Mouse (Mus musculus) hindbrain, embryonic 10.5 days (tissue): Measurements from ENCODE around the gene Mrvi1. TPM values are rescaled to one million over a fixed set of nuclear protein-coding genes. Genes with fewer than 3 reads are reported as not detected.

Experiments used
- DNase-seq: peaks from one replicate; pipeline ENCODE4 v3.0.0-alpha.2; 2017; ENCODE audit warnings: low spot score
- H3K27ac ChIP-seq: fragments of 300-500 bp; sonication (generic); 2 replicates; pipeline ENCODE4 v1.5.1; 2016; ENCODE audit warnings: mild to moderate bottlenecking, moderate library complexity
- H3K27me3 ChIP-seq: fragments of 300-500 bp; sonication (generic); 2 replicates; pipeline ENCODE4 v1.6.1; 2016; ENCODE audit warnings: mild to moderate bottlenecking; ENCODE audit not compliant: poor library complexity, insufficient read depth, severe bottlenecking
- H3K36me3 ChIP-seq: fragments of 300-500 bp; sonication (generic); 2 replicates; pipeline ENCODE4 v1.6.1; 2016; ENCODE audit warnings: mild to moderate bottlenecking, moderate library complexity
- H3K4me1 ChIP-seq: fragments of 300-500 bp; sonication (generic); replicated peaks from 2 replicates; pipeline ENCODE4 v1.6.1; 2016; ENCODE audit warnings: mild to moderate bottlenecking
- H3K4me3 ChIP-seq: fragments of 300-500 bp; sonication (generic); 2 replicates; pipeline ENCODE4 v1.5.1; 2016; ENCODE audit warnings: mild to moderate bottlenecking, moderate library complexity
- H3K9me3 ChIP-seq: fragments of 300-500 bp; sonication (generic); 2 replicates; pipeline ENCODE4 v1.6.1; 2016; ENCODE audit warnings: mild to moderate bottlenecking, moderate library complexity
- WGBS: fragments of 180-500 bp; shearing (Covaris S2); methylation state at CpG from one replicate; pipeline ENCODE4 v1.1.7; 2016; 5-methylcytosine and 5-hydroxymethylcytosine counted together
- polyA plus RNA-seq: library from polyadenylated mRNA; unstranded; fragments of >200 nt; fragmentation: Nextera tagmentation; extraction: Ambion mirVana; gene quantifications from 2 replicates; pipeline ENCODE4 v1.2.1, GENCODE M21; 2016

Gene Mrvi1
- polyA plus RNA-seq: 0.93 and 1.3 TPM in 2 replicates

DNA sequence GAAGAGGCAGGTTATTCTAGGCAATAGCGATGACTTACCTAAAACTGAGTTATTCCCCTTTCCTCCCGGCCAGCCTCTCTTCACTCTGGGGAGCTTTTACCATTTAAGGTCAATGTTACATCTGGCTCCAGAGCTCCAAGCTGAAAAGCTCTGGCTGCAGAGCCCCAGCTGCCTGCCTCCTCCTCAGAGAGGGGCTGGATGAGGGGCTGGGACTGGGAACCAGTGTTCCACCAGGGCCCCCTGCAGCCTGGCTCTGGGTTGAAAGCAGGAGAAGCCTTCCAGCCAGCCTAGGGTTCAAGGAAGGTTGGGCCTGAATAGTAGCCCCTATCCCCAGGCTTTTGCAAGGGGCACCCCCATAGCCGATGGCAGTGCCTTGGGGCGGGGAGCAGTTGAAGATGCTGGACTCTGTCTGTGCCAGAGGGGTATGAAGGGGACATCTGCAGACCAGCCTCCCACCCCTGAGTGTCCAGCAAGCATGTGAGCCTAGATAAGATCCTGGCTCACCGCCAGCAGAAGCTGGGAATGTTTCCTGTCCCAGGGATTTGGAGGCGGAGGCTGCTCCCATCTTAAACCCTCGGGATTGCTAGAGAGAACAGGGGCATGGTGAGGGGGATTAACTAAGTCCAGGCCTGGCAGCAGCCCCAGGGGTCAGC, at the start of gene Mrvi1:
Gene Mrvi1 (minus strand): TSS at position 409 of the 653 bp plus-strand sequence.
- 68% methylated on average over 7 of the region's 7 CpGs for WGBS
- H3K9me3 ChIP-seq: no peaks in the 10 kb centered on the region
- no peak for DNase-seq
- no peaks in the 10 kb centered on the region for H3K36me3 ChIP-seq
- H3K4me1 ChIP-seq: peaks cover 24% of the 10 kb centered on the region
- peak within 1 kb of the TSS; percentile 54 for H3K27ac ChIP-seq
- no peaks in the 10 kb centered on the region for H3K27me3 ChIP-seq
- no peak within 1 kb of the TSS for H3K4me3 ChIP-seq

DNA sequence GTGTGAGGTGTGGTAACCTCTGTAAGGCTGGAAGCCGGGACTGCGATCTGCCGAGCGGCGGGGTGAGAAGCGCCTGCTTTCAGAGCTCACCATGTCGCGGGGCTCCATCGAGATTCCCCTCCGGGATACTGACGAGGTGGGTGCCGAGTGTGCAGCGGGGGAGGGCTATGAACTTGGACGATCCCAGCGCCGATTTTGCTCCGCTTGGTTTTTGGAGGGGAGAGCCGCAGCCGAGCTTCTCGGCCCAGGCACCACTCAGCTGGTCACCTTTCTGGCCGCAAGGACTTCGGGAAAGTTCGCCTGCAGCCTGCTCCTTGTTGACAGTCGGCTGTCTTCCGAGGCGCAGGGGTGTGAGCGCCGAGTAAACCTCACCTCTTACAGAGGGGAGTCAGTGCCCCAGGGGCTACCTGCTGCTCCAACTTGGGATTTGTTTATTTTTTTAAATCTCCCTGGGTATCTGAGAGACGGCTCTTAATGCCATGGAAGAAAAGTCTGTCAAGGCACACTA, 46.8 kb upstream of the Mrvi1 start:
- Histone ChIP-seq H3K9me3 (no peaks in the 10 kb centered on the region), H3K4me1 (peaks cover 20% of the 10 kb centered on the region), H3K27me3 (no peaks in the 10 kb centered on the region), H3K4me3 (peak overlapping the region; percentile 95), H3K36me3 (peaks cover 39% of the 10 kb centered on the region), H3K27ac (peak overlapping the region; percentile 96)
- DNase-seq: no peak
- under 1% methylated on average over 29 of the region's 29 CpGs for WGBS

DNA sequence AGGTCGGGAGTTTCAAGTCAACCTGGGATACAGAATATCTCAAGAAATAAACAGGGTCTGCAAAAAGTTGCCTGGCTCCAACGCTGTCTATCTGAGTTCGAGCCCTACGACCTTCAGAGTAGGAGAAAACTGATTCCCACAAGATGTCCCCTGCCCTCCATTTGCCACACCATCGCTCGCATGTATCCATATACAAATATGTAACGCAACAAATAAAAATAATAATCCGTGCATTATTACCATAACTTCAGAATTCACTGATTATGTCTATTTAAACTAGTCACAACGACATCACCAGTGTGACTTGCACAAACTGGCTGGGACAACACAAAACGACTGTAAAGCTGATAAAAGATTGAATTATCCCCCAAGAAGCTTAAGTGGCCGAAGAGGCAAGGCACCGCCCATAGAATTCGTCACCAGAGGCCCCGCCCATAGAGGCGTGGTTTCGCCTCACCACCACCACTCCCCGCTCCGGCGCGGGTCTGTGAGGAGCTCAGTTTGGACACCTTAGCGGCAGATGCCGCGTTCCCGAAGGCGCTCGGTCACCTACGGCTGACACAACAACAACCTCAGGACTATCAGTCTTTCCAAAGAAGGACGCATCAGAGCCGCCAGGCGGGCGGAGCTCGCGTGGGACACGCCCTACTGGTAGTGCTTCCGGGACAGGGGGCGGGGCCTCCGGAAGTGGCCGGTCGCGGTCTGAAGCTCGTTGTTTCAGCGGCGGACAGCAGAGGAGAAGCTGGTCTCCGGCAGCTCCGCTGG, 46.2 kb upstream of the Mrvi1 start, which contains the start of gene Ctr9:
Gene Ctr9 (plus strand): TSS at position 671 of the 765 bp plus-strand sequence.
- Histone ChIP-seq H3K4me3 (peak within 1 kb of the TSS; percentile 95), H3K9me3 (no peaks in the 10 kb centered on the region), H3K27me3 (no peaks in the 10 kb centered on the region), H3K36me3 (peaks cover 33% of the 10 kb centered on the region), H3K27ac (peak within 1 kb of the TSS; percentile 96), H3K4me1 (peaks cover 26% of the 10 kb centered on the region)
- DNase-seq: peak; percentile 95
- 9% methylated on average over 45 of the region's 45 CpGs for WGBS

DNA sequence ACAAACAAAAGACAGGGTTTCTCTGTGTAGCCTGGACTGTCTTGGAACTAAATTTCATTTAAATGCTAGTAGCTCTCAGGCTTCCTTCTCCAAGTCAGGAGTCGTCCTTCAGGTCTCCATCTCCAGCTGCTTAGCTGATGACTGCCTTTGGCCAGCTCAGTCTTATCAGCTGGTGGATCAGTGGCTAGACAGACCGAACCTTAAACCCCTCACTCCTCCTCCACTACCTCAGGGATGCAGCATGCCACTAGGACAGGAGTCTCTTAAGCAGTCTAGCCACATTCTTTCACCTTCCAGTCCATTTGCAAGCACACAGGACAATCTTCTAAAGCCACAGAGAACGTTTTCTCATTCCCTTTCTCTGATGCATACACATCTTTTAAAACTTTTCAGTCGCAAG, 42.7 kb upstream of the Mrvi1 start:
- Histone ChIP-seq H3K27me3 (no peaks in the 10 kb centered on the region), H3K27ac (peak overlapping the region; percentile 79), H3K4me1 (peaks cover 25% of the 10 kb centered on the region), H3K36me3 (no peaks in the 10 kb centered on the region), H3K9me3 (no peaks in the 10 kb centered on the region), H3K4me3 (no peak overlapping the region)
- 61% methylated on average over 4 of the region's 4 CpGs for WGBS
- DNase-seq: no peak

DNA sequence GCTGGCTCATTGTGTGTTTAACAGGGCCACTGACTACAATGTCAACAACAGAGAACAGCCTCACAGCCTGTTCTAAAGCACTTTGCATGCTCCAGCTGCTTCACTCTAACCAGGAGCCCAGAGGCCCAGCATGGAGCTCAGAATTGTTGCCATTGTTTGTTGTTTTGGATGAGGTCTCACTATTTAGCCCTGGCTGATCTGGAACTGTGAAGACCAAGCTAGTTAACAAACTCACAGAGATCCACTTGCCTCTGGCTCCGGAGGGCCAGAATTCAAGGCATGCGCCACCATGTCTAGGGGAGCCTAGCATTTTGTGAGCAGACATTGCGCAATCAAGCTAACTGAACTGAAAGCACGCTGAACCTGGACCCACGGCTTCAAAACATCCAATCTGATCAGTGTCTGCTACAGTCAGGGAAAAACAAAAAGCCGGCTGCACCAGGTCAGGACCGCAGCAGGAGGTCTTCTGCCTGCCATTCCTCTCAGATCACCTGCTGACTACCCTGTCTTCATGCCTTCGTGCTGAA, 41.9 kb upstream of the Mrvi1 start:
- H3K27me3 ChIP-seq: no peaks in the 10 kb centered on the region
- no peaks in the 10 kb centered on the region for H3K36me3 ChIP-seq
- no peaks in the 10 kb centered on the region for H3K9me3 ChIP-seq
- WGBS: 19% methylated on average over 8 of the region's 8 CpGs
- peak; percentile 38 for DNase-seq
- peaks cover 18% of the 10 kb centered on the region for H3K4me1 ChIP-seq
- H3K4me3 ChIP-seq: peak overlapping the region; percentile 16; the same call in 1 of the 2 replicates
- peak overlapping the region; percentile 79 for H3K27ac ChIP-seq

DNA sequence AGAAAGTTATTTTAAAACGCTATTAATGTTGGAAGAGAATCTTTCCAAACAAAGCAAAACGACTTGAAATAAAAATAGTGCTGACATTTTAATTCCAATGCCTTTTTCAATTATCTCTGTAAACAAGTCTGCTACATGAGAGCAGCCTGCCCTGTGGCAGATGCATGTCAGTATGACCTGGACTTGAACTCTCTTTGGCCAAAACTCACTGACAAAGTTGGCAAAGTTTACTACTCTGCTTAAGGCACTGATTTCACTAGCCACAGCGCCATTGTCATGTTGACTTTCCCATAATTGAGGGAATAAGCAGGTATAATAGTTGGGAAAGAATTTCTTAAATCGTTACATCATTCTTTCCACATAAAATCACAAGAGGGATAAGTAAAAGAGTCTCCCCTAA, 38.6 kb upstream of the Mrvi1 start:
- H3K9me3 ChIP-seq: no peaks in the 10 kb centered on the region
- WGBS: 85% methylated on average over 4 of the region's 4 CpGs
- no peak overlapping the region for H3K27ac ChIP-seq
- no peaks in the 10 kb centered on the region for H3K27me3 ChIP-seq
- H3K4me3 ChIP-seq: no peak overlapping the region
- no peaks in the 10 kb centered on the region for H3K36me3 ChIP-seq
- DNase-seq: no peak
- peaks cover 18% of the 10 kb centered on the region for H3K4me1 ChIP-seq

DNA sequence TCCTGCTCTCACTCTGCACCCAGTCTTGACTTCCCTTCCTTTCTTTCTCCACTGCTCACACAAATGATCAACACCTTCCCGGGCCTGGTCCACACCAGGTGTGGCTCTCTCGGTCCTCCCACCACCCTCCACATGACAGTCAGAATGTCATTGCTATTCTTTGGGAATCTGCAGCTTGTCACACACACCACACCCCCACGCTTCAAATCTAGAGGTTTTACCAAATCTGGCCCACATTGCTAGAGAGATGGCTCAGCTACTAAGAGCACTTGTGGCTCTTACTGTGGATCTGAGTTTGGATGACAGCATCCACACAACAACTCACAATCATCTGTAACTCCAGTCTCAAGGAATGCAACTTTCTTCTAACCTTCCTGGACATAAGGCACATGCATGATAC, 34.7 kb upstream of the Mrvi1 start:
- no peak overlapping the region for H3K4me3 ChIP-seq
- H3K27me3 ChIP-seq: no peaks in the 10 kb centered on the region
- no peak for DNase-seq
- H3K36me3 ChIP-seq: no peaks in the 10 kb centered on the region
- H3K9me3 ChIP-seq: no peaks in the 10 kb centered on the region
- no peaks in the 10 kb centered on the region for H3K4me1 ChIP-seq
- no peak overlapping the region for H3K27ac ChIP-seq
- WGBS: 86% methylated on average over 3 of the region's 3 CpGs

DNA sequence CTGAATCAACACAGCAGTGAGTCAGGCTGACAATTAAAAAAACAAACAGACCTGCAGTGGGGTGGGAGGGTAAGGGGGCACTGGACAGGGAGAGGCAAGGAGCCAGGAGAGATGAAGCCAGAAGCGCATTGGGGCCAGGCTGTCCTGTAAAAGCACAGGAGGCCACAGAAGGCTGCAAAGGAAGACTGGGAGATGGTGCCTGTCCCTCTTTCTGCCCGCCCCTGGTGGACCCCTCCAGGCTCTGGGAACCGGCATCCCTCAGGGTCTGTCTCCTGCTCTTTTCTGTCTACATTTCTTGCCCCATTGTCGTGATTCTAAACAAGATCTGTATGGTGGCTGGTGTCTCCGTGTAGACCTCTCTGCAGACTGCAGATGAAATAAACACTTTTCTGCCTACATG, 33.5 kb upstream of the Mrvi1 start:
- no peak overlapping the region for H3K4me3 ChIP-seq
- WGBS: 70% methylated on average over 5 of the region's 5 CpGs
- no peak for DNase-seq
- H3K27ac ChIP-seq: no peak overlapping the region
- H3K27me3 ChIP-seq: no peaks in the 10 kb centered on the region
- H3K9me3 ChIP-seq: no peaks in the 10 kb centered on the region
- H3K36me3 ChIP-seq: no peaks in the 10 kb centered on the region
- H3K4me1 ChIP-seq: no peaks in the 10 kb centered on the region

DNA sequence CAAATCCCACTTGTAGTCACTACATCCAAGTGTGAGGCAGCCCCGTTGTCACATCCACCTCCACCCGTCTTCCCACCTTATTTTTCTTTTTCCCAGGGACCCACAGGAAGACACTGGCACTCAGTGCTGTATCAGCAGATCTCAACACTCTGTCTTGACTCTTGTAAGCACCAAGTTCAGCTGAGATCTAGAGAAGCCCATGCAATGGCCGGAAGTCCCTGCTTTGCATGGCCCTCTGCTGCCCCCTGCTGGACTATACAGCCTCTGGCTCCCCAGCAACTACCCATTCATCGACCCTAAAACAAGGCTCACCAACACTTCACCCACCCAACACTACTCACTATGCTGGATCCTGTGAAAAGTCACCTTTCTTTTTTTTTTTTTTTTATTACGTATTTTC, 32.6 kb upstream of the Mrvi1 start:
- H3K4me1 ChIP-seq: no peaks in the 10 kb centered on the region
- no peaks in the 10 kb centered on the region for H3K27me3 ChIP-seq
- H3K9me3 ChIP-seq: no peaks in the 10 kb centered on the region
- WGBS: 35% methylated on average over 5 of the region's 5 CpGs
- no peak overlapping the region for H3K4me3 ChIP-seq
- peak; percentile 88 for DNase-seq
- H3K27ac ChIP-seq: no peak overlapping the region
- H3K36me3 ChIP-seq: no peaks in the 10 kb centered on the region

DNA sequence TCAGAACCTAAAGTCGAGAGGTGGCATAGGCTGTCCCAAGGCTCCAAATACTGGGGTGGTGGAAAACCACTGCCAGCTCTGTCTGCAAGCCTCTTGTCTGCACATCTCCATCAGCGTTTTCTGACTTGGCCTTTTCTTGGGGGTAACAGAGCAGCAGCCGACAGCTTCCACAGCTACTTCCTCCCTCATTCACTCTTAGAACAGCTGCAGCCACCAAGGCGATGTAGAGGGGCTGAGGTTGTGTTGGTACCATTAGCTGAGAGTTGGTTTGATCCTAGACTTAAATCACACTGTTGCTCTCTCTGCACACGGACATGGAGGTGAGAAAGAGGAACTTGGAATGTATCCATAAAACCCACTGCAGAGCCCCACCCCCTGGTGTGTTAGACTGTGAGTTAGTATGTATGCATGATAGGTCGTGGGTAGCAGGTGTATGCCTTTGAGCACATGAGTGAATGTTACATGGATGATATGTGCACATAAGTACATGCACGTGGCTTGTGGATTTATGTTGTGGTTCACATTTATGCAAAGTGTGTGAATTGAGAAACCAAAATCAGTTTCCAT, 31.9 kb upstream of the Mrvi1 start:
- H3K27me3 ChIP-seq: no peaks in the 10 kb centered on the region
- no peak overlapping the region for H3K4me3 ChIP-seq
- H3K36me3 ChIP-seq: no peaks in the 10 kb centered on the region
- no peaks in the 10 kb centered on the region for H3K4me1 ChIP-seq
- WGBS: 83% methylated on average over 7 of the region's 7 CpGs
- no peak for DNase-seq
- no peaks in the 10 kb centered on the region for H3K9me3 ChIP-seq
- no peak overlapping the region for H3K27ac ChIP-seq

DNA sequence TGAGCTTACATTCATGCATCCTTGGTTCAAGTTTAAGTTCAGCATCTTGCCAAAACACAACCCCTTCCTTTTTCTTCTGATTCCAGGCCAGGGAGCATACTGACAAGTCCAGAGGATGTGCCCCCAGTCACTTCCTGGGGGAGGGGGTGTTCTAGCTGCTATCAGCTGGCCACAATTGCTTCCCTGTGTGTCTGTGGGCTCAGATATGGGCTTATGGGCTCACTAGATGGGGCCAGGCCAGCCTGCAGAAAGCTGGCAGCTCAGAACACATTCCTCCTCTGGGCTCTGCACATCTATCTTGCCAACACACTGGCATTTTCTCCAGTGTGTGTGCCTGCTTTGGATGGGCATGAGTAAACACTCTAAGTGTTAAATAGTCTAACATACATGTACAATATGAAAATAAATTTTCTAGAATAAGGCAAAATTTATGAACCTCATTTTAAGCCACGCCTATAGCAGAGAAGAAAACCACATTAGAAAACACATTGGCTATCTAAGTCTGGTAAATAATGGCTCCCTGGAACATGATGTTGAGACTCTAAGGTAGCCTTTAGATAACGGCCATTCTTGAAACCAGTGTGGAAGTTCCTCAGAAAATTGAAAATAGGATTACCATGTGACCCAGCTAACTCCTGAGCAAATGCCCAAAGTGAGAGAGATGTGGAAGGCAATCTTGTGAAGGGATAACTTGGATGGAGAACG, 22.0 kb upstream of the Mrvi1 start:
- Histone ChIP-seq H3K4me3 (no peak overlapping the region), H3K36me3 (no peaks in the 10 kb centered on the region), H3K4me1 (no peaks in the 10 kb centered on the region), H3K9me3 (no peaks in the 10 kb centered on the region), H3K27ac (no peak overlapping the region), H3K27me3 (no peaks in the 10 kb centered on the region)
- WGBS: 89% methylated on average over 3 of the region's 3 CpGs
- no peak for DNase-seq
